Mouse (Mus musculus) lung, postnatal 0 days (tissue): ENCODE data around the gene Bud13. TPM values are rescaled to one million over a fixed set of nuclear protein-coding genes. Genes with fewer than 3 reads are reported as not detected.
A peak's percentile ranks its signal among the peaks of the same experiment; 100 is the strongest.

Source experiments
- ATAC-seq: fragments of 200-750 bp; cut with Nextera tagmentation; 2 replicates; pipeline ENCODE4 v1.8.0; 2017; ENCODE audit warnings: moderate library complexity
- DNase-seq: peaks from one replicate; pipeline ENCODE4 v3.0.0-alpha.2; 2016; ENCODE audit warnings: low spot score
- H3K27ac ChIP-seq: fragments of 300-500 bp; sonication (generic); 2 replicates; pipeline ENCODE4 v1.5.1; 2014; ENCODE audit warnings: antibody characterized with exemption, mild to moderate bottlenecking, low read length, mixed read lengths
- H3K27me3 ChIP-seq: fragments of 300-500 bp; sonication (generic); replicated peaks from 2 replicates; pipeline ENCODE4 v1.6.1; 2014; ENCODE audit warnings: low read length, mixed read lengths; ENCODE audit not compliant: insufficient read depth
- H3K36me3 ChIP-seq: fragments of 300-500 bp; sonication (generic); 2 replicates; pipeline ENCODE4 v1.6.1; 2014; ENCODE audit warnings: low read length, mixed read lengths; ENCODE audit not compliant: insufficient read depth
- H3K4me1 ChIP-seq: fragments of 300-500 bp; sonication (generic); 2 replicates; pipeline ENCODE4 v1.6.1; 2014; ENCODE audit warnings: antibody characterized with exemption, low read depth, low read length, mixed read lengths; ENCODE audit not compliant: insufficient read depth
- H3K4me2 ChIP-seq: fragments of 300-500 bp; sonication (generic); replicated peaks from 2 replicates; pipeline ENCODE4 v1.6.1; 2014; ENCODE audit warnings: low read depth, mild to moderate bottlenecking, low read length, moderate library complexity, mixed read lengths
- H3K4me3 ChIP-seq: fragments of 300-500 bp; sonication (generic); 2 replicates; pipeline ENCODE4 v1.5.1; 2014; ENCODE audit warnings: low read depth, low read length
- H3K9ac ChIP-seq: fragments of 300-500 bp; sonication (generic); replicated peaks from 2 replicates; pipeline ENCODE4 v1.6.1; 2014; ENCODE audit warnings: low read depth, mild to moderate bottlenecking
- H3K9me3 ChIP-seq: fragments of 300-500 bp; sonication (generic); 2 replicates; pipeline ENCODE4 v1.6.1; 2016; ENCODE audit warnings: low read length, mixed read lengths
- CTCF ChIP-seq: IDR thresholded peaks from 2 replicates; pipeline ENCODE4 v1.5.1; 2016; ENCODE audit warnings: antibody characterized with exemption, mild to moderate bottlenecking
- EP300 ChIP-seq: IDR thresholded peaks from 2 replicates; pipeline ENCODE4 v1.6.1; 2016; ENCODE audit warnings: antibody characterized with exemption, mild to moderate bottlenecking, control low read depth
- WGBS: fragments of 180-500 bp; shearing (Covaris S2); extraction: QIAGEN DNeasy Blood & Tissue Kit; methylation state at CpG from one replicate; pipeline ENCODE4 v1.1.7; 2014; 5-methylcytosine and 5-hydroxymethylcytosine counted together
- polyA plus RNA-seq: library from polyadenylated mRNA; unstranded; fragments of >200 nt; fragmentation: Nextera tagmentation; extraction: Ambion mirVana; gene quantifications from 2 replicates; pipeline ENCODE4 v1.2.1, GENCODE M21; 2015

Bud13 gene
- polyA plus RNA-seq, 1 experiment from 2014 or later: 9.9 TPM

- no peak overlapping the region for H3K4me2 ChIP-seq
- ATAC-seq (peak; percentile 58), DNase-seq (peak; percentile 69)
- TF ChIP-seq CTCF (no peak), EP300 (no peak)
- H3K27me3 ChIP-seq: no peaks in the 10 kb centered on the region
- H3K9ac ChIP-seq: no peak overlapping the region
- H3K4me3 ChIP-seq: no peak overlapping the region
- no peak overlapping the region for H3K27ac ChIP-seq
- H3K4me1 ChIP-seq: no peaks in the 10 kb centered on the region
- H3K36me3 ChIP-seq: no peaks in the 10 kb centered on the region
- H3K9me3 ChIP-seq: no peaks in the 10 kb centered on the region
- 74% methylated on average over 3 of the region's 3 CpGs for WGBS
These were observed 25.3 kb upstream of the Bud13 start for GRCm38 (mm10) chr9:46257546-46257945.

GRCm38 (mm10) chr9:46259111-46259510 is 23.7 kb upstream of the Bud13 start:
- 87% methylated on average over 6 of the region's 6 CpGs for WGBS
- H3K36me3 ChIP-seq: no peaks in the 10 kb centered on the region
- no peak overlapping the region for H3K4me2 ChIP-seq
- no peak overlapping the region for H3K9ac ChIP-seq
- DNase-seq: no peak
- H3K4me3 ChIP-seq: no peak overlapping the region
- no peaks in the 10 kb centered on the region for H3K27me3 ChIP-seq
- ATAC-seq: no peak
- no peak overlapping the region for H3K27ac ChIP-seq
- TF ChIP-seq CTCF (no peak), EP300 (no peak)
- no peaks in the 10 kb centered on the region for H3K4me1 ChIP-seq
- H3K9me3 ChIP-seq: no peaks in the 10 kb centered on the region

- TF ChIP-seq CTCF (no peak), EP300 (no peak)
- H3K4me1 ChIP-seq: no peaks in the 10 kb centered on the region
- H3K36me3 ChIP-seq: no peaks in the 10 kb centered on the region
- 69% methylated on average over 7 of the region's 7 CpGs for WGBS
- DNase-seq (no peak), ATAC-seq (no peak)
- H3K4me3 ChIP-seq: no peak overlapping the region
- no peaks in the 10 kb centered on the region for H3K9me3 ChIP-seq
- no peak overlapping the region for H3K4me2 ChIP-seq
- no peak overlapping the region for H3K9ac ChIP-seq
- H3K27ac ChIP-seq: no peak overlapping the region
- no peaks in the 10 kb centered on the region for H3K27me3 ChIP-seq
These were observed 21.7 kb upstream of the Bud13 start for GRCm38 (mm10) chr9:46261131-46261530.

GRCm38 (mm10) chr9:46268343-46268873 is 14.4 kb upstream of the Bud13 start, which contains the start of gene Apoa5:
Apoa5 (plus strand) TSS chr9:46268633.
- no peak for TF ChIP-seq CTCF
- TF ChIP-seq EP300: no peak
- ATAC-seq (no peak), DNase-seq (no peak)
- H3K4me2 ChIP-seq: no peak within 1 kb of the TSS
- H3K4me1 ChIP-seq: peaks cover under 1% of the 10 kb centered on the region
- H3K4me3 ChIP-seq: no peak within 1 kb of the TSS
- no peaks in the 10 kb centered on the region for H3K36me3 ChIP-seq
- H3K9ac ChIP-seq: no peak within 1 kb of the TSS
- H3K9me3 ChIP-seq: no peaks in the 10 kb centered on the region
- WGBS: 33% methylated on average over 7 of the region's 7 CpGs
- peaks cover 3% of the 10 kb centered on the region; the same call in 1 of the 2 replicates for H3K27me3 ChIP-seq
- H3K27ac ChIP-seq: no peak within 1 kb of the TSS

GRCm38 (mm10) chr9:46269125-46269524 is 13.7 kb upstream of the Bud13 start:
- no peak overlapping the region for H3K9ac ChIP-seq
- TF ChIP-seq CTCF (no peak), EP300 (no peak)
- H3K4me1 ChIP-seq: peaks cover 5% of the 10 kb centered on the region
- H3K4me2 ChIP-seq: no peak overlapping the region
- H3K4me3 ChIP-seq: no peak overlapping the region
- H3K27me3 ChIP-seq: peaks cover 3% of the 10 kb centered on the region; the same call in 1 of the 2 replicates
- DNase-seq: no peak
- 86% methylated on average over 5 of the region's 5 CpGs for WGBS
- H3K9me3 ChIP-seq: no peaks in the 10 kb centered on the region
- no peak for ATAC-seq
- H3K36me3 ChIP-seq: no peaks in the 10 kb centered on the region
- H3K27ac ChIP-seq: no peak overlapping the region

GRCm38 (mm10) chr9:46270782-46271181 is 12.0 kb upstream of the Bud13 start:
- no peak overlapping the region for H3K9ac ChIP-seq
- H3K4me1 ChIP-seq: peaks cover 5% of the 10 kb centered on the region
- WGBS: 89% methylated on average over 4 of the region's 4 CpGs
- H3K4me2 ChIP-seq: no peak overlapping the region
- H3K9me3 ChIP-seq: no peaks in the 10 kb centered on the region
- DNase-seq: no peak
- no peak for TF ChIP-seq EP300
- no peak for TF ChIP-seq CTCF
- H3K27me3 ChIP-seq: peaks cover 3% of the 10 kb centered on the region; the same call in 1 of the 2 replicates
- H3K36me3 ChIP-seq: no peaks in the 10 kb centered on the region
- ATAC-seq: no peak
- no peak overlapping the region for H3K4me3 ChIP-seq
- no peak overlapping the region for H3K27ac ChIP-seq

GRCm38 (mm10) chr9:46272070-46272469 is 10.7 kb upstream of the Bud13 start:
- Histone ChIP-seq H3K4me3 (no peak overlapping the region), H3K9me3 (no peaks in the 10 kb centered on the region), H3K27ac (no peak overlapping the region), H3K4me2 (no peak overlapping the region), H3K9ac (no peak overlapping the region), H3K27me3 (peaks cover 3% of the 10 kb centered on the region; the same call in 1 of the 2 replicates), H3K4me1 (peaks cover 5% of the 10 kb centered on the region), H3K36me3 (no peaks in the 10 kb centered on the region)
- DNase-seq (no peak), ATAC-seq (no peak)
- TF ChIP-seq CTCF (no peak), EP300 (no peak)
- WGBS: 76% methylated on average over 9 of the region's 9 CpGs
